Mouse (Mus musculus): ENCODE data around the gene Gsdmc4.

DNA sequence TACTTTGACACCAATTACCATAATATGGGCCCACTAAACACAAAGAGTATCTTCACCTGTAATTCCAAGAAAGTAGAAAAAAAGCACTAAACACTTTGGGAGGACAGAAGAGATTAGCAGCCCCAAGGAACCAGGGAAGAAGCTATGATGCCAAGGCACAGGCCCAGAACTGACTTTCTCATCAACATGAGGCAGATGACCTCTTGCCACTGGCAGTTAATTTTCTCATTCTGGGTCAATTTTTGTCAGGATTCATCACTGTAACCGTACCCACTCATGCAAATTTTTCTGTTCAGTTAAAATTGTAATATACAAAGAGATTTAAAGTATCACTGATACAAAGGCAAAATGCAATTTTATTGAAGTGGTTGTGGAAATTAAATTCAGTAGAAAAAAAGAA is 29.1 kb upstream of the Gsdmc4 start:
- TF ChIP-seq CTCF (IDR thresholded peaks at IDR 0.05; ENCODE audit: low read depth): no peak
- no peak for TF ChIP-seq EP300 (IDR thresholded peaks at IDR 0.05; ENCODE audit: low read depth)
